Mouse (Mus musculus): ENCODE results near the gene Id2. TPM values are rescaled to one million over a fixed set of nuclear protein-coding genes. Genes with fewer than 3 reads are reported as not detected.

Id2 gene
- total and polyA plus RNA-seq, 3 experiments, result 9.3 to 26.7 (median 11.9) TPM

DNA sequence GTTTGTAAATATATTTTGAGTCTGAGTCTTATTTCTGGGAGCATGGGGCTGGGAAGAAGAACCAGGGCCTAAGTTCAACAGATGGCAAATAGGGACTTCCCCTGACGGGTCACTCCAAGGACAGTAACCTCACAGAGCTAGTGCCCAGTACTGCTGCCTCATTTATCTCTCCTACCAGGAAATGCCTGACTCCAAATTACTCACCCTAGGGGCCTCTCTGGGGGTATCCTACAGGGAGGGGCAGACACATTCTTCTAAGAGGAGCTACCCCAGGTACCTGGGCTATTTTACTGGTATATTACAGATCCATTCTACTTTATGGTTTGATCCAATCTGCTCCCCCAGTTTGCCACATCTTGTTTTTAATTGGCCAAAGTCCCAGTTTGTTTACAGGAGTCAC, 7.5 kb downstream of the Id2 start:
- no peak overlapping the region for H3K4me3 ChIP-seq
- DNase-seq, result no peak
- intact Hi-C loops (cut with DNase I), result no loop called here
- H3K4me1 ChIP-seq (ENCODE audit: control insufficient read depth, insufficient read depth, low read length), result no peaks in the 10 kb centered on the region
- no peaks in the 10 kb centered on the region for H3K36me3 ChIP-seq (ENCODE audit: control insufficient read depth, insufficient read depth, low read length)
- TF ChIP-seq CTCF (IDR thresholded peaks at IDR 0.05) (no peak), POLR2A (IDR thresholded peaks at IDR 0.05; ENCODE audit: insufficient read depth, low read depth, low read length) (no peak), EP300 (IDR thresholded peaks at IDR 0.05; ENCODE audit: insufficient read depth, low read depth, low read length) (no peak)
- 37% methylated on average over 1 of the region's 1 CpGs for WGBS
- no peaks in the 10 kb centered on the region for H3K27me3 ChIP-seq (ENCODE audit: control insufficient read depth, insufficient read depth, low read length)
- H3K79me2 ChIP-seq (replicated peaks; ENCODE audit: control insufficient read depth, insufficient read depth, low read length), result no peaks in the 10 kb centered on the region
- no peak overlapping the region for H3K9ac ChIP-seq (ENCODE audit: low read depth, low read length)
- no peak overlapping the region for H3K27ac ChIP-seq

- Histone ChIP-seq H3K36me3 (ENCODE audit: control insufficient read depth, insufficient read depth, low read length) (no peaks in the 10 kb centered on the region), H3K79me2 (replicated peaks; ENCODE audit: control insufficient read depth, insufficient read depth, low read length) (no peaks in the 10 kb centered on the region), H3K4me3 (no peak overlapping the region), H3K27me3 (ENCODE audit: control insufficient read depth, insufficient read depth, low read length) (no peaks in the 10 kb centered on the region), H3K4me1 (ENCODE audit: control insufficient read depth, insufficient read depth, low read length) (no peaks in the 10 kb centered on the region), H3K27ac (no peak overlapping the region), H3K9ac (ENCODE audit: low read depth, low read length) (no peak overlapping the region)
- TF ChIP-seq EP300 (IDR thresholded peaks at IDR 0.05; ENCODE audit: insufficient read depth, low read depth, low read length) (no peak), CTCF (IDR thresholded peaks at IDR 0.05) (no peak), POLR2A (IDR thresholded peaks at IDR 0.05; ENCODE audit: insufficient read depth, low read depth, low read length) (no peak)
- DNase-seq, result no peak
- WGBS, result 65% methylated on average over 4 of the region's 4 CpGs
- intact Hi-C loops (cut with DNase I), result no loop called here
Measured at GRCm38 (mm10) chr12:25086966-25087365, 10.0 kb downstream of the Id2 start.

- intact Hi-C loops (cut with DNase I), result no loop called here
- no peak overlapping the region for H3K9ac ChIP-seq (ENCODE audit: low read depth, low read length)
- no peaks in the 10 kb centered on the region for H3K27me3 ChIP-seq (ENCODE audit: control insufficient read depth, insufficient read depth, low read length)
- no peaks in the 10 kb centered on the region for H3K36me3 ChIP-seq (ENCODE audit: control insufficient read depth, insufficient read depth, low read length)
- no peaks in the 10 kb centered on the region for H3K4me1 ChIP-seq (ENCODE audit: control insufficient read depth, insufficient read depth, low read length)
- no peak overlapping the region for H3K4me3 ChIP-seq
- DNase-seq, result no peak
- WGBS, result 36% methylated on average over 26 of the region's 26 CpGs
- TF ChIP-seq POLR2A (IDR thresholded peaks at IDR 0.05; ENCODE audit: insufficient read depth, low read depth, low read length), result no peak
- TF ChIP-seq EP300 (IDR thresholded peaks at IDR 0.05; ENCODE audit: insufficient read depth, low read depth, low read length), result no peak
- TF ChIP-seq CTCF (IDR thresholded peaks at IDR 0.05), result no peak
- H3K79me2 ChIP-seq (replicated peaks; ENCODE audit: control insufficient read depth, insufficient read depth, low read length), result no peaks in the 10 kb centered on the region
- H3K27ac ChIP-seq, result no peak overlapping the region
Measured at GRCm38 (mm10) chr12:25083260-25084178, 13.4 kb downstream of the Id2 start.

DNA sequence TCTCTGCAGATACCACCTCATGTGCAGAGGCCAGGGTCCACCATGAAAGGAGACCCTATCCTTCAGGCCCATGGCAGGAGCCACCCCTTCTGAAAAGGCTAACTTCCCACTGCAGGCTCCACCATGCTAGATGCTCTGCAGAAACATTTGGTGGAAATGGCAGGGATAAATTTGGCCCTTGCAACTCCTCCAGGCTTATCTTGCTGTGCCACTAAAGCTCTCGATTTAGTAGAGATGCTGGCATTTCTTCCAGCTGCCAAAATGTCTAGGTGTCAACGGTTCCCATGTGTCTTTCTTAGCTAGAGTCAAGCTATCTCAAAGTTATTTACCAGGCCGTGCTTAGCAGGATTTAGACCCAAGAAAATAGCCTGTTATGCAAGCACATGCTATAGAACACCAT, 22.6 kb downstream of the Id2 start:
- no peak overlapping the region for H3K4me3 ChIP-seq
- H3K9ac ChIP-seq (ENCODE audit: low read depth, low read length), result no peak overlapping the region
- no peak for DNase-seq
- no peak for TF ChIP-seq POLR2A (IDR thresholded peaks at IDR 0.05; ENCODE audit: insufficient read depth, low read depth, low read length)
- no peak for TF ChIP-seq CTCF (IDR thresholded peaks at IDR 0.05)
- intact Hi-C loops (cut with DNase I), result no loop called here
- H3K4me1 ChIP-seq (ENCODE audit: control insufficient read depth, insufficient read depth, low read length), result no peaks in the 10 kb centered on the region
- no peaks in the 10 kb centered on the region for H3K79me2 ChIP-seq (replicated peaks; ENCODE audit: control insufficient read depth, insufficient read depth, low read length)
- no peak overlapping the region for H3K27ac ChIP-seq
- WGBS, result 58% methylated on average over 3 of the region's 3 CpGs
- H3K27me3 ChIP-seq (ENCODE audit: control insufficient read depth, insufficient read depth, low read length), result no peaks in the 10 kb centered on the region
- no peaks in the 10 kb centered on the region for H3K36me3 ChIP-seq (ENCODE audit: control insufficient read depth, insufficient read depth, low read length)

- Histone ChIP-seq H3K79me2 (replicated peaks; ENCODE audit: control insufficient read depth, insufficient read depth, low read length) (no peaks in the 10 kb centered on the region), H3K36me3 (ENCODE audit: control insufficient read depth, insufficient read depth, low read length) (no peaks in the 10 kb centered on the region), H3K27me3 (ENCODE audit: control insufficient read depth, insufficient read depth, low read length) (no peaks in the 10 kb centered on the region), H3K4me3 (no peak overlapping the region), H3K4me1 (ENCODE audit: control insufficient read depth, insufficient read depth, low read length) (no peaks in the 10 kb centered on the region), H3K27ac (no peak overlapping the region), H3K9ac (ENCODE audit: low read depth, low read length) (no peak overlapping the region)
- TF ChIP-seq EP300 (IDR thresholded peaks at IDR 0.05; ENCODE audit: insufficient read depth, low read depth, low read length), result no peak
- no peak for TF ChIP-seq POLR2A (IDR thresholded peaks at IDR 0.05; ENCODE audit: insufficient read depth, low read depth, low read length)
- TF ChIP-seq CTCF (IDR thresholded peaks at IDR 0.05), result no peak
- DNase-seq, result no peak
- 59% methylated on average over 4 of the region's 4 CpGs for WGBS
- intact Hi-C loops (cut with DNase I), result no loop called here
Measured at GRCm38 (mm10) chr12:25073374-25073773, 23.6 kb downstream of the Id2 start.

GRCm38 (mm10) chr12:25062264-25062663, 34.7 kb downstream of the Id2 start:
- Histone ChIP-seq H3K36me3 (ENCODE audit: control insufficient read depth, insufficient read depth, low read length) (no peaks in the 10 kb centered on the region), H3K4me1 (ENCODE audit: control insufficient read depth, insufficient read depth, low read length) (no peaks in the 10 kb centered on the region), H3K4me3 (no peak overlapping the region), H3K27ac (no peak overlapping the region), H3K79me2 (replicated peaks; ENCODE audit: control insufficient read depth, insufficient read depth, low read length) (no peaks in the 10 kb centered on the region), H3K9ac (ENCODE audit: low read depth, low read length) (no peak overlapping the region), H3K27me3 (ENCODE audit: control insufficient read depth, insufficient read depth, low read length) (no peaks in the 10 kb centered on the region)
- TF ChIP-seq CTCF (IDR thresholded peaks at IDR 0.05) (no peak), POLR2A (IDR thresholded peaks at IDR 0.05; ENCODE audit: insufficient read depth, low read depth, low read length) (no peak), EP300 (IDR thresholded peaks at IDR 0.05; ENCODE audit: insufficient read depth, low read depth, low read length) (no peak)
- no peak for DNase-seq
- 84% methylated on average over 6 of the region's 6 CpGs for WGBS
- intact Hi-C loops (cut with DNase I), result no loop called here

Data from heart, adult 2 months (tissue).